Mouse (Mus musculus) C2C12 (cell line): ENCODE results near the gene Grik4.

Experiments used
- CTCF ChIP-seq: IDR thresholded peaks from one replicate; pipeline ENCODE4 v1.5.1; 2011; ENCODE audit not compliant: control insufficient read depth, insufficient read depth, insufficient read length
- FOSL1 ChIP-seq: IDR thresholded peaks from one replicate; pipeline ENCODE4 v1.8.0; 2011; ENCODE audit warnings: mild to moderate bottlenecking, low read length; ENCODE audit not compliant: poor library complexity, insufficient read depth, severe bottlenecking
- MYOD1 ChIP-seq: IDR thresholded peaks from one replicate; pipeline ENCODE4 v1.6.1; 2011; ENCODE audit warnings: low read depth; ENCODE audit not compliant: control insufficient read depth, insufficient read length
- USF1 ChIP-seq: IDR thresholded peaks from one replicate; pipeline ENCODE4 v1.6.1; 2011; ENCODE audit warnings: low read depth, mild to moderate bottlenecking, control low read depth, moderate library complexity

DNA sequence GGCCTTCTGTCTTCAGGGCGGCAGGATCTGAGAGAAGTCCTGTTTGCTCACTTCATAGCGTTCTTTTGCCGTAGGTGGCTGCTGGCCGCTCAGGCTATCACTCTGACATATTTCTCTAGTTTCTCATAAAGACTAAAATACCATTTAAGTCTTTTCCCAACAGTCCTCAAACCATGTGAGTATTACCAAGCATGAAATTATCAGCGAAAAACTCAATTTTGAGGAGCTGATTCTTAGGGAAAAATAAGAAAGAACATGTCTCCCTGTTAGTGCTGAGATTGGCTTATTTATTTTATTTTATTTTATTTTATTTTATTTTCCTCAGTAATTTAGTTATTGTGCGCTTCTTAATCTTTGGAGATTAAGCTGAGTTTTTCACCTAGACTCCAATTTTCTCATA lies 436.6 kb downstream of the Grik4 start, which contains the start of gene Tbcel:
- TF ChIP-seq CTCF: no peak
- TF ChIP-seq FOSL1: no peak
- TF ChIP-seq MYOD1: no peak
- TF ChIP-seq USF1: no peak
